Mouse (Mus musculus) limb, embryonic 10.5 days (tissue): Measurements from ENCODE around the gene Dgkg. TPM values are rescaled to one million over a fixed set of nuclear protein-coding genes. Genes with fewer than 3 reads are reported as not detected.
A peak's percentile ranks its signal among the peaks of the same experiment; 100 is the strongest.

Source experiments
- DNase-seq: peaks from one replicate; pipeline ENCODE4 v3.0.0-alpha.2; 2017; ENCODE audit warnings: low spot score
- H3K27ac ChIP-seq: fragments of 300-500 bp; sonication (generic); 2 replicates; pipeline ENCODE4 v1.5.1; 2016; ENCODE audit warnings: mild to moderate bottlenecking
- H3K27me3 ChIP-seq: fragments of 300-500 bp; sonication (generic); 2 replicates; pipeline ENCODE4 v1.6.1; 2016; ENCODE audit warnings: low read depth, mild to moderate bottlenecking; ENCODE audit not compliant: poor library complexity, severe bottlenecking
- H3K36me3 ChIP-seq: fragments of 300-500 bp; sonication (generic); 2 replicates; pipeline ENCODE4 v1.6.1; 2016; ENCODE audit warnings: mild to moderate bottlenecking, moderate library complexity
- H3K4me1 ChIP-seq: fragments of 300-500 bp; sonication (generic); 2 replicates; pipeline ENCODE4 v1.6.1; 2016
- H3K4me3 ChIP-seq: fragments of 300-500 bp; sonication (generic); 2 replicates; pipeline ENCODE4 v1.5.1; 2016; ENCODE audit warnings: mild to moderate bottlenecking, moderate library complexity
- H3K9me3 ChIP-seq: fragments of 300-500 bp; sonication (generic); replicated peaks from 2 replicates; pipeline ENCODE4 v1.6.1; 2016; ENCODE audit warnings: mild to moderate bottlenecking
- WGBS: fragments of 180-500 bp; shearing (Covaris S2); methylation state at CpG from one replicate; pipeline ENCODE4 v1.1.7; 2016; 5-methylcytosine and 5-hydroxymethylcytosine counted together
- polyA plus RNA-seq: library from polyadenylated mRNA; unstranded; fragments of >200 nt; fragmentation: Nextera tagmentation; extraction: Ambion mirVana; gene quantifications from 2 replicates; pipeline ENCODE4 v1.2.1, GENCODE M21; 2016

Dgkg gene
- polyA plus RNA-seq, result 0.16 and 0.29 TPM in 2 replicates

DNA sequence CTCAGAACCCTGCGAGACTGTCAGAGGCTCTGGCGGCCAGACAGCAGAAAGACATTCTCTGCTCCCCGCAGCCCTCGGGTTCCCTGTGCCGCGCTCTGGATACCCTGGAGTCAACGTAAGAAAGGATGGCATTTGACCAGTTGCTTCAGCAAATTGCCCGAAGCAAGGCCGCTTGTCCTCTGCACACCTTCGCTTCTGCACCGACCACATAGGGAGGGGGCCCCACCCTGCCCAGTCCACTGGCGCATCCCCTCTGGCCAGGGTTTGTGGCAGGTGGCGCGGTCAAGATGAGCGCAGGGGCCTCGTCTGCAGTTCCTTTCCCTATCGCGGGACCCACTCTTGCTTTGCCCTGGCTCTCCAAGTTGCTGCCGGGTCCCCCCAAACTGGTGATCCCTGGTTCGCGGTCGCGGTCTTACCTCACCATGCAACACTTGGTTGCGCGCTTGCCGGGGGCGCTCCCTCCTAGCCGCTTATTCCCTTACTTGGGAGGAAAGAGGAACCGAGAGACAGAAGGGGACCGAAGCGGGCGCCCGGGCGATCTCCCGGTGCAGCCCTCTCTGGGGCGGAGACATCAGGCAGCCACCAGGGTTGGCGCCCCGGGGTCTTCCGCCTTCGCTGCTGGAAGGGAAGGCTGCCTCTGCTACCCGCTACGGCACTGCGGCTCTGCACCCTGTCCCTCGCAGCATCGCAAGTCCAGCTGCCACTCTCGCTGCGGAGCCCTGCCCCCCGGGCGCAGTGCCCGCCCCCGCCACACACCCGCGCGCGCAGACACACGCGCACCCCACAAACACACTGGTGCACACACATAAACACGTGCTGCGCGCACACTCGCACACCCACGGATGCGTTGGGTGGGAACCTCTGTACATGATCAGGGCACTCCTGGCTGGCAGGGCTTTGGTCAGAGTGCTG lies at the start of gene Dgkg:
Gene Dgkg, minus strand, starts transcription at position 689 of the 912 bp plus-strand sequence.
- peaks cover 23% of the 10 kb centered on the region for H3K4me1 ChIP-seq
- peak; percentile 52 for DNase-seq
- H3K27ac ChIP-seq, result 0 out of 2 replicates have a peak within 1 kb of the TSS, but pooled peaks have one; percentile 42
- H3K36me3 ChIP-seq, result no peaks in the 10 kb centered on the region
- H3K27me3 ChIP-seq, result peaks cover 60% of the 10 kb centered on the region
- 2% methylated on average over 63 of the region's 63 CpGs for WGBS
- no peaks in the 10 kb centered on the region for H3K9me3 ChIP-seq
- peak within 1 kb of the TSS; percentile 63 for H3K4me3 ChIP-seq

DNA sequence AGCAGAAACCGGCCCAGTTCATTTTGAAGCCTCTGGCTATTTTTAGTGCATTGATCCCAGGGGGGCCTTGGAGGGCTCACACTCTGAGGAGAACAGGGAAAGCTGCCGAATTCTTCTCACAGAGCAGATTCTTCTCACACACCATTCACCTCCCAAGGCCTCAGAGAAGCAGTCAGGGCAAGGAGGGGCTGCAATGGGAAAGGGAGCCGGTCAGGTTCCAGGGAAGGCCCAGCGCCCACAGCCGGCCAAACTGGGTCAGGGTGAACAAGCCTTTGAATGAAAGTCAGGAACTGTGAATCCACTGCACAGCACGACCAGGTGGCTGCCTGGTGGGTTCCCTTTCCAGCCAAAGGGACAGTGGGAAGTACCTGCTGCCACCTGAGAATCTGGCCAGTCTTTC lies 47.9 kb upstream of the Dgkg start:
- Histone ChIP-seq H3K27me3 (no peaks in the 10 kb centered on the region), H3K9me3 (no peaks in the 10 kb centered on the region), H3K4me1 (no peaks in the 10 kb centered on the region), H3K27ac (no peak overlapping the region), H3K4me3 (no peak overlapping the region), H3K36me3 (no peaks in the 10 kb centered on the region)
- 50% methylated on average over 6 of the region's 6 CpGs for WGBS
- DNase-seq, result no peak

DNA sequence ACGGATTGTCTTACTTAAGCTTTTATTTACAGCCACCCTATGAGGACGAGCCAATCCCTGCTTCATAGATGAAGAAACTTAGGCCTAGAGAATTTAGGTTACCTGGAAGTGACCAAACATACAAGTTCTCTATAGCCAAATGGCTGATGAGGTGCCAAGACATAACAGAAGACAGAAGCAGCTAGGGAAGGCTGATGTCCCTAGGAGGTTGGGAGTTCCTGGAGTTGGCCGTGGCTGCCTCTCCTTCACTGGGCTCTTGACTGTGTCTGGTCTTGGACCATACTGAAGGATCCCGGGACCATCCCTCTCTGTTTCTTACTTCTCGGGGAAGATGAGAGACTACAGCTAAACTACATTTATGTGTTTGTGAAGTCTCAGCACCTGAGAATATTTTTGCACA lies 47.1 kb upstream of the Dgkg start:
- Histone ChIP-seq H3K36me3 (no peaks in the 10 kb centered on the region), H3K4me1 (no peaks in the 10 kb centered on the region), H3K27me3 (no peaks in the 10 kb centered on the region), H3K27ac (no peak overlapping the region), H3K9me3 (no peaks in the 10 kb centered on the region), H3K4me3 (no peak overlapping the region)
- no peak for DNase-seq
- 89% methylated on average over 5 of the region's 5 CpGs for WGBS

DNA sequence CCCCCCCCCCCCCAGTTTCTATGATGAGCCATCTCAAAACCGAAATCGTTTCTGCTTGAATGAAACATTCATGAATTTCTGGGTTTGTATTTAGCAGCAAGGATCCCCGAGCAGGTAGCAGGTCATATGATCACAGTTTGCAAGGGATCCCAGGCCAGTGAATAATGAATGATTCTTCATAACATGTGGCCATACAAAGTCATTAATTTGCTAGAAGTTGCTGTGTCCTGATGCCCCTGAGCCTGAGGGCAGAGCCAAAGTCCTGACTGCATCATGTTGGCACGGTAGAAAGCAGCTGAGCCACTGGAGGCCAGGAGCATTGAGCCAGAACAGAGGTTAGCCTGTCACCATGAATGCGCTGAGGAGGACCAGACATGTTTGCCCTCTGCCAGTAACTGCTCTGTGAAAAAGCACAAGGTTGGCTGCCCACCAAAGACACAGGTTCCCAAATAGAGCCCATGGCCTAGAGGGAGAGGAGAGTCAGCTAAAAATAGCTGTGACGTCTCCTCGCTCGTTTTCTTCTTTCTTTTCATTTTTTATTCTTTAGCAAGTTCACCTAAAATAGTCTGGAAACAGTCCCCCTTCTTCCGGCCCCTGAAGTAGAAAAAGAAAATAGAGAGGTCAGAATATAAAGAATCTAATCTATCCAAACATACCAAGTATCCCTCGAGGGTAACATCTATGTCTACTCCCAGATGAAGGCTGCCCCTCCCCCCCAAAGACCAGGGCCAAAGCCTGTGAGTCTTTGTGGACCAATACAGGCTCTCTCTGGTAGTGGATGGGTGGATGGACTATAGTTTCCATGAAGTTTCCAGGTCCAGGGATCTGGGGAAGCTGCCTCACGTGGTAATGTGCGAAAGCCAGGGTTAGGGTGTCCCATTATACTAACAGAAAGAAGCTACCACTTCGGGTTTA lies 42.1 kb upstream of the Dgkg start:
- no peak overlapping the region for H3K4me3 ChIP-seq
- H3K27ac ChIP-seq, result no peak overlapping the region
- 87% methylated on average over 13 of the region's 13 CpGs for WGBS
- no peaks in the 10 kb centered on the region for H3K36me3 ChIP-seq
- no peaks in the 10 kb centered on the region for H3K9me3 ChIP-seq
- H3K4me1 ChIP-seq, result no peaks in the 10 kb centered on the region
- H3K27me3 ChIP-seq, result no peaks in the 10 kb centered on the region
- no peak for DNase-seq

DNA sequence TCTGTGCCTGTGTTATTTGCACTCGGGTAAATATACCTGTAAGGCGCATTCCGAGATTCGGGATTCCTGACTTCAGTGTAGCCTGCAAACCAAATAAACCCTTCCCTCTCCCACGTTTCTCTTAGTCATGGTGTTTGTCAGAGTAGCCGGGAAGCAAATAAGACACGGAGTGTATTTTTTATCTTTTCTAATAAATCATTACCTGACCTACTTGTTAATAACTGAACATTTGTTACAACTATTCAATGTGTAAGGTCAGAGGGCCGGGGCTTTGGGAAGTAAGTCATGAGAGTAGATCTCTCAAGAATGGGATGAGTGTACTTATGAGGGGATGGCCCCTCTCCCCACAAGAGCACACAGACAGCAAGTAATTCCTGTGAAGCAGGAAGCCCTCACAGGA lies 41.1 kb upstream of the Dgkg start:
- Histone ChIP-seq H3K4me3 (no peak overlapping the region), H3K36me3 (no peaks in the 10 kb centered on the region), H3K27me3 (no peaks in the 10 kb centered on the region), H3K9me3 (no peaks in the 10 kb centered on the region), H3K27ac (no peak overlapping the region), H3K4me1 (no peaks in the 10 kb centered on the region)
- DNase-seq, result no peak
- 89% methylated on average over 8 of the region's 8 CpGs for WGBS

DNA sequence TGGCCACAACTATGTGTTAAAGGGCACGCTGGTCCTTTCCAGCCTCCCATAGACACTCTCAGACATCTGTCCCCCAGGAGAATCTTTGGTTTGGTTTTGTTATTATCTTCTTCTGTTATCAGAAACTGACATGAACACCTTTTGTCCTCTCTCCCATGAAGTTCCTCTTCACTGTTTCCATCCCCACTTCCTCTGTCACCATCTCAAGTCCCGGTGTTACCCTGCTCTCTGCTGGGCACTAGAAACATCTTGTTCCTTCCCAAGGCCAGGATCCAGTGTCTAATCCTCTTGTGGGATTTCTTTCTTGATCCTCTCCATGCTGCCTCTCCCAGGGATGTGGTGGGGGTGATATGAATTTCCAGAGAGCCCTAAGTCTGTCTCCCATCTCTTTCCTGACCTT lies 32.6 kb upstream of the Dgkg start:
- H3K9me3 ChIP-seq, result no peaks in the 10 kb centered on the region
- 92% methylated on average over 2 of the region's 2 CpGs for WGBS
- peaks cover 4% of the 10 kb centered on the region; the same call in 1 of the 2 replicates for H3K4me1 ChIP-seq
- no peak for DNase-seq
- no peak overlapping the region for H3K4me3 ChIP-seq
- H3K27me3 ChIP-seq, result no peaks in the 10 kb centered on the region
- no peaks in the 10 kb centered on the region for H3K36me3 ChIP-seq
- no peak overlapping the region for H3K27ac ChIP-seq

DNA sequence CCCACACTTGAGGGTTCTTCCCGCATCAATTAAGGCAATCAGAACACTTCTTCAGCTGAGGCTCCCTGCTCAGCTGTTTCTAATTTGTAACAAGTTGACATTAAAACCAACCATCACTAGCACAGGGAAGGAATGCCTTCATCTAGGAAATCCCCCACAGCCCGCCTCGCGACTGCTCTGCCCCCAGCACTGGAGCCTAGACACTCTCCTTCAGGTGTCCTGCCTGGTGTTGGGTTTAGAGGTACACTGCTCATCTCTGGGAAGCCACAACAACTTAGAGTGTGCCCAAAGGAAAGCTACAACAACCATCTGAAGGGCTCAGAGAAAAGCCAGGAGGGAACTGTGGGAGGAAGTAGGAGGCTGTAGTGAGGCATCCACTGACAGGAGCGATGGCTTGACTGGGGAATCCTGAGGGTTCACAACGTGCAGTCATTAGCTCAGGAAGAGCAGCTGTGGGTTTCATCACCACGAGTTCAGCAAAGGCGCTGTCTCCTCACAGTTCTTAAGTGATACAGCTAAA lies 30.8 kb upstream of the Dgkg start:
- Histone ChIP-seq H3K36me3 (no peaks in the 10 kb centered on the region), H3K27ac (no peak overlapping the region), H3K4me1 (peaks cover 4% of the 10 kb centered on the region; the same call in 1 of the 2 replicates), H3K4me3 (no peak overlapping the region), H3K27me3 (no peaks in the 10 kb centered on the region), H3K9me3 (no peaks in the 10 kb centered on the region)
- DNase-seq, result no peak
- 52% methylated on average over 8 of the region's 8 CpGs for WGBS

DNA sequence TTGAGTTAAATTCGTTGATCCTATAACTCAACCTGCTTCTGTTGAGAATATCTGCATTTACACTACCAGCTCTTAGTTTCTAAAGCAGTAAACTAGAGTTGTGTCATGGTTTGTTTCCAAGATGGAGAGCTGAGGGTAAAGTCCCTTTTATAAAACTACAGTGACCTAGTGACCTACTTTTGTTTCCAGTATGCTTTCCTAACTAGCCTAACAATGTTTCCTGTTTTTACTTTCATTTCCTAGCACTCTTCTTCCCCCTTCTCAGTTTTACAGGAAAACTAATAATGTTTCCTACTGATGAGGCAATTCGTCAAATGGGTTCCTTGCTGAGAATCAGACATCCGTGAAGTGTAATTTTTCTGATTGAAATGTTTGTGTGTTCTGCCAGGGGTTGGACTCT lies 26.6 kb upstream of the Dgkg start:
- Histone ChIP-seq H3K4me3 (no peak overlapping the region), H3K9me3 (no peaks in the 10 kb centered on the region), H3K27ac (no peak overlapping the region), H3K36me3 (no peaks in the 10 kb centered on the region), H3K27me3 (no peaks in the 10 kb centered on the region), H3K4me1 (peaks cover 4% of the 10 kb centered on the region; the same call in 1 of the 2 replicates)
- 83% methylated on average over 3 of the region's 3 CpGs for WGBS
- no peak for DNase-seq

DNA sequence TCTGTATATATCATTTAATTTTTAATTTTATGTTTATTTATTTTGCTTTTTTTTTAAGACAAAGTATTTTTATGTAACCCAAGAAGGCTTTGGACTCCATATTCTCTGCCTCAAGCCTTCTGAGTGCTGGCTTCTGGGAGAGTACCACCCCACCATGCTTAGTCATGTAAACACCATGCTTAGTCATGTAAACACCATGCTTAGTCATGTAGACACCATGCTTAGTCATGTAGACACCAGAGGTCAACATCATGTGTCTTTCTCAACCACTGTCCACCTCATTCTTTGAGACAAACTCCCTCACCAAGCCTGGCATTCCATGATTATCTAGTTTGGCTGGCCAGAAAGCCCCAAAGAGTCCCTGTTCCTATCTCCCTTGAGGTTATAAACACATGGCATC lies 25.7 kb upstream of the Dgkg start:
- H3K4me3 ChIP-seq, result no peak overlapping the region
- no peaks in the 10 kb centered on the region for H3K36me3 ChIP-seq
- no peaks in the 10 kb centered on the region for H3K9me3 ChIP-seq
- H3K27me3 ChIP-seq, result no peaks in the 10 kb centered on the region
- H3K4me1 ChIP-seq, result peaks cover 1% of the 10 kb centered on the region; the same call in 1 of the 2 replicates
- no peak overlapping the region for H3K27ac ChIP-seq
- no peak for DNase-seq

DNA sequence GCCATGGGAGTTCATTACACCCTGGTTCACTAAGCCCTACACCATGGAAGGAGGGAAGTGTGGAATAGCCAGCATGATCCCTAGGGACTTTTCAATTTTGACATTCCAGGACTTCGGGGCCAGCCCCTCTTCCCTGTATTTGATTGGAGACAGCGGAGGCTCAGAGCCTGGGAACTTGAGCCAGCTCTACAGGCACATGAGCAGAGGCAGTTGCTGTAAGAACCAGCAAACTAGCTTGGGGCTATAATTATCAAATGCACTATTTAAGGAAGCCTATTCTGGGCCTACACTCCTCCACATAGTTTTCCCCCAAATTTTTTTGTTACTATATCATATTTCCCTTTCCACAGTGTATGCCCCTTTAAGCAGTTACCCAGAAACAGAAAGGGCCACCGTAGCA lies 22.6 kb upstream of the Dgkg start:
- no peak for DNase-seq
- 78% methylated on average over 3 of the region's 3 CpGs for WGBS

DNA sequence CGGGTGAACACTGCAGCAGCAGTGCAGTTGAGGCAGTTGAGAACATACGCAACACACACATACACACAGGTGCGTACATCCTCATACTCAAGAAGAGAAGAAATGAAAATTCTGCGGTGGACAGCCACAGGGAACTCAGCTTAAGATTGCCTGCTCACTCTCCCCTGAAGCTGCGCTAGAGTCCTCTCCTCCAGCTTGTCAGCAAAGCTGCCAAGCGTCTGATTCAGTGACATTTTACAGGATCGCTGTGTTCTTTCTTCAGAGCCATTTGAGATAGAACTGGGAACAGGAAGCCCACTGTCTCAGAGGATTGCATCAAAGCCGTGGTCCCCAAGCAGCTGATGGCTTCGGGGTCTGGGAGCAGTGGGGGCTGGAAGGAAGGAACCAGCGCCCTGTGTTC lies 17.6 kb upstream of the Dgkg start:
- no peak overlapping the region for H3K4me3 ChIP-seq
- no peak overlapping the region for H3K27ac ChIP-seq
- H3K36me3 ChIP-seq, result no peaks in the 10 kb centered on the region
- H3K9me3 ChIP-seq, result no peaks in the 10 kb centered on the region
- DNase-seq, result no peak
- WGBS, result 89% methylated on average over 10 of the region's 10 CpGs
- no peaks in the 10 kb centered on the region for H3K4me1 ChIP-seq
- H3K27me3 ChIP-seq, result no peaks in the 10 kb centered on the region

More for the DNA sequence above, 22.6 kb upstream of the Dgkg start:
- Histone ChIP-seq H3K27me3 (no peaks in the 10 kb centered on the region), H3K4me3 (no peak overlapping the region), H3K4me1 (no peaks in the 10 kb centered on the region), H3K9me3 (no peaks in the 10 kb centered on the region), H3K36me3 (no peaks in the 10 kb centered on the region), H3K27ac (no peak overlapping the region)

DNA sequence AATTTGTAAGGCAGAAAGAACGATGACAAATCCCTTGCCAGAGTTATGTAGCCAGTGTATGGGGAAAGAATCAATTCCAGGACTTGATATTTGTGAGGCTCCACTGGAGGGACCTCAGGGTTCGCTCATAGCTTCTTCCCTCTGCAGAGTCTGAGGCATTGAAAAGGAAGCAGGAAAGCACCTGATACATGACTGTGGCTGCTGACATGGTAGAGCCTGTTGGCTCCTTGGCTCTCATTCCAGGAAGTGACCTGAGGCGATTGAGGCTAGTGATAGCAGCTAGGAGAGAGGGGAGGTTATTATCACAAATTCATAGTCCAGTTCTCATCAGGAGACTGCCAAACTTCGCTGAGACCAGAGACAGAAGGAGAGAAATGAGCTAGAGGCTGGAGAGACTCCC lies 17.1 kb upstream of the Dgkg start:
- no peak overlapping the region for H3K4me3 ChIP-seq
- 81% methylated on average over 4 of the region's 4 CpGs for WGBS
- no peaks in the 10 kb centered on the region for H3K9me3 ChIP-seq
- no peaks in the 10 kb centered on the region for H3K4me1 ChIP-seq
- no peaks in the 10 kb centered on the region for H3K27me3 ChIP-seq
- no peak overlapping the region for H3K27ac ChIP-seq
- no peaks in the 10 kb centered on the region for H3K36me3 ChIP-seq
- no peak for DNase-seq

DNA sequence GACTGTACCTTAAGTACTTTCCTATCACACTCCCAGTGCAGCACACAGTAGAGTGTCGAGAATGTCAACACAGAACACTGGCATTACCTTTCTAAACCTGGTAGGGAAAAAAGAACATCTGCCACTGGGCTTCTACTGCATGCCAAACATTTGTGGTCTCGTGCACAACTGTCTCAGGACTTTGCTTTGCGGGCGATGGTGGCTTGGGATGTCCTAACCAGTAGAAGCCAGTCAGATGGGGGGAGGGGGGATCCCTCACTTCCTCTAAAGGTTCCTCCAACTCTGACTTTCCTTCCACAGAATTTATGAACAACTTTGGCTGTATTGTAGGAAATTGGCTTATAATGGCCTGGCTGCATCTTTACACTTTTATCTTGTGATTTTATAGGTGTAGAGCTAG lies 7.0 kb upstream of the Dgkg start:
- no peaks in the 10 kb centered on the region for H3K4me1 ChIP-seq
- no peaks in the 10 kb centered on the region for H3K36me3 ChIP-seq
- no peak for DNase-seq
- H3K4me3 ChIP-seq, result no peak overlapping the region
- H3K9me3 ChIP-seq, result no peaks in the 10 kb centered on the region
- H3K27me3 ChIP-seq, result peaks cover 6% of the 10 kb centered on the region
- no peak overlapping the region for H3K27ac ChIP-seq
- whole genome bisulfite sequencing, result 85% methylated on average over 4 of the region's 4 CpGs
